Mouse (Mus musculus) embryonic facial prominence, embryonic 15.5 days (tissue): ENCODE results near the gene Tnrc6b. TPM values are rescaled to one million over a fixed set of nuclear protein-coding genes. Genes with fewer than 3 reads are reported as not detected.

Source experiments
- ATAC-seq: fragments of 200-750 bp; cut with Nextera tagmentation; 2 replicates; pipeline ENCODE4 v1.8.0; 2017; ENCODE audit warnings: low read depth, moderate TSS enrichment; ENCODE audit not compliant: insufficient number of reproducible peaks, low FRiP score, low TSS enrichment
- H3K27ac ChIP-seq: fragments of 300-500 bp; sonication (generic); replicated peaks from 2 replicates; pipeline ENCODE4 v1.5.1; 2015; ENCODE audit warnings: mild to moderate bottlenecking, inconsistent platforms
- H3K27me3 ChIP-seq: fragments of 300-500 bp; sonication (generic); 2 replicates; pipeline ENCODE4 v1.6.1; 2015; ENCODE audit warnings: inconsistent platforms
- H3K36me3 ChIP-seq: fragments of 300-500 bp; sonication (generic); 2 replicates; pipeline ENCODE4 v1.6.1; 2015; ENCODE audit warnings: mild to moderate bottlenecking, inconsistent platforms
- H3K4me1 ChIP-seq: fragments of 300-500 bp; sonication (generic); 2 replicates; pipeline ENCODE4 v1.6.1; 2015; ENCODE audit warnings: inconsistent platforms
- H3K4me2 ChIP-seq: fragments of 300-500 bp; sonication (generic); replicated peaks from 2 replicates; pipeline ENCODE4 v1.6.1; 2015; ENCODE audit warnings: mild to moderate bottlenecking, inconsistent platforms
- H3K4me3 ChIP-seq: fragments of 300-500 bp; sonication (generic); replicated peaks from 2 replicates; pipeline ENCODE4 v1.5.1; 2015; ENCODE audit warnings: mild to moderate bottlenecking, inconsistent platforms
- H3K9ac ChIP-seq: fragments of 300-500 bp; sonication (generic); 2 replicates; pipeline ENCODE4 v1.6.1; 2015; ENCODE audit warnings: inconsistent platforms
- H3K9me3 ChIP-seq: fragments of 300-500 bp; sonication (generic); replicated peaks from 2 replicates; pipeline ENCODE4 v1.6.1; 2016; ENCODE audit warnings: inconsistent platforms
- WGBS: fragments of 180-500 bp; shearing (Covaris S2); methylation state at CpG from one replicate; pipeline ENCODE4 v1.1.7; 2015; 5-methylcytosine and 5-hydroxymethylcytosine counted together
- polyA plus RNA-seq: library from polyadenylated mRNA; unstranded; fragments of >200 nt; fragmentation: Nextera tagmentation; extraction: Ambion mirVana; gene quantifications from 2 replicates; pipeline ENCODE4 v1.2.1, GENCODE M21; 2015

The Tnrc6b gene
- polyA plus RNA-seq, 1 experiment from 2014 or later: 23.9 TPM

- Histone ChIP-seq H3K4me3 (no peak overlapping the region), H3K27me3 (no peaks in the 10 kb centered on the region), H3K9me3 (no peaks in the 10 kb centered on the region), H3K9ac (no peak overlapping the region), H3K4me1 (peaks cover 3% of the 10 kb centered on the region; the same call in 1 of the 2 replicates), H3K4me2 (no peak overlapping the region), H3K36me3 (no peaks in the 10 kb centered on the region), H3K27ac (no peak overlapping the region)
- WGBS: 58% methylated on average over 7 of the region's 7 CpGs
- ATAC-seq: no peak
Measured at GRCm38 (mm10) chr15:80814792-80815191, 103.7 kb downstream of the Tnrc6b start.

DNA sequence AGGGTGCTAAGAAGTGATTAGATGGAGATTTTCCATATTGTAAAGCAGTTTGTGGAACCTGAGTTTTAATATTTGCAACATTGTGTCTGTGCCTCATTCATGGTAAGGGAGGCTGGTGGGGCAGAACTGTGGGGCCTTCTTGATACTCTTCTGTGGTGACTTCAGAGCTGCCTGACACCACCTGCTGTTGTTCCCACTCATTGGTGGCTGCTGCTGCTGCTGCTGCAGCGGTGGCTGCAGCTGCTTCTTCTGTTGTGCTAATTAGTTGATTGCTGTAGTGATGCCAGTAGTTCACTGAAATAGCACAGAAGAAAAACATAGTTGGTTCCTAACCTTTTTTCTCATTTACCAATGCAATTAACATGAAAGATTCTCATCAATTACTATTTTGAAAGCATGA, 111.2 kb downstream of the Tnrc6b start:
- H3K9ac ChIP-seq: no peak overlapping the region
- no peak overlapping the region for H3K4me3 ChIP-seq
- H3K36me3 ChIP-seq: 0 out of 2 replicates have a peak, but pooled peaks cover 3% of the 10 kb centered on the region
- H3K27me3 ChIP-seq: no peaks in the 10 kb centered on the region
- no peak overlapping the region for H3K27ac ChIP-seq
- no peak overlapping the region for H3K4me2 ChIP-seq
- H3K9me3 ChIP-seq: no peaks in the 10 kb centered on the region
- peaks cover 12% of the 10 kb centered on the region for H3K4me1 ChIP-seq
- 24% methylated on average over 1 of the region's 1 CpGs for WGBS
- no peak for ATAC-seq

GRCm38 (mm10) chr15:80831170-80831569, 120.1 kb downstream of the Tnrc6b start:
- Histone ChIP-seq H3K27ac (no peak overlapping the region), H3K4me1 (peaks cover 12% of the 10 kb centered on the region; the same call in 1 of the 2 replicates), H3K36me3 (no peaks in the 10 kb centered on the region), H3K4me2 (no peak overlapping the region), H3K9ac (no peak overlapping the region), H3K4me3 (no peak overlapping the region), H3K9me3 (no peaks in the 10 kb centered on the region), H3K27me3 (no peaks in the 10 kb centered on the region)
- ATAC-seq: no peak
- 83% methylated on average over 3 of the region's 3 CpGs for WGBS

- Histone ChIP-seq H3K4me1 (peaks cover 17% of the 10 kb centered on the region), H3K27me3 (no peaks in the 10 kb centered on the region), H3K4me2 (no peak overlapping the region), H3K4me3 (no peak overlapping the region), H3K9me3 (no peaks in the 10 kb centered on the region), H3K36me3 (no peaks in the 10 kb centered on the region), H3K27ac (no peak overlapping the region), H3K9ac (no peak overlapping the region)
- ATAC-seq: no peak
- 81% methylated on average over 3 of the region's 3 CpGs for WGBS
Measured at GRCm38 (mm10) chr15:80832808-80833207, 121.7 kb downstream of the Tnrc6b start.

- no peak for ATAC-seq
- 61% methylated on average over 3 of the region's 3 CpGs for WGBS
- Histone ChIP-seq H3K36me3 (no peaks in the 10 kb centered on the region), H3K27me3 (no peaks in the 10 kb centered on the region), H3K9me3 (no peaks in the 10 kb centered on the region), H3K9ac (no peak overlapping the region), H3K4me1 (peaks cover 29% of the 10 kb centered on the region), H3K4me3 (no peak overlapping the region), H3K27ac (no peak overlapping the region), H3K4me2 (no peak overlapping the region)
Measured at GRCm38 (mm10) chr15:80836246-80836645, 125.1 kb downstream of the Tnrc6b start.

DNA sequence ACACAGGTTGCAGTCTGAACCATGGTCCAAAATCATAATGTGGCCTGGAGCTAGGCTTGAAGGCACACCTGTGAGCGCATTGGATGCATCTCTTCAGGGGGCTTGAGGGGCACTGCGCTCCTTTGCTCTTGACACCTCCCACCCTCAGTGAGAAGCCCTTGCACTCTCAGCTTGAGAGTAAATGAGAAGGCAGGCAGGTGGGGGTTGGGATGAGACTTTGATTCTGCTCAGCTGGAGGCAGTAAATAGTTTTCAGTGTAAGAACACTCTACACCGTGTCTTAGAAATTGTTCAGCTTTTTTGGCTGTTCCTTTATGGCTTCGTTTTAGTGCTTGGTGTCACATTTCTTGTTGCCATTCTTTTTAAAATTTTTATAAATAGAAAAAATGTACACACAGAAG, 127.7 kb downstream of the Tnrc6b start:
- WGBS: 36% methylated on average over 4 of the region's 4 CpGs
- H3K9me3 ChIP-seq: no peaks in the 10 kb centered on the region
- no peak overlapping the region for H3K4me3 ChIP-seq
- H3K4me1 ChIP-seq: peaks cover 29% of the 10 kb centered on the region
- H3K36me3 ChIP-seq: no peaks in the 10 kb centered on the region
- no peak overlapping the region for H3K9ac ChIP-seq
- ATAC-seq: no peak
- H3K4me2 ChIP-seq: no peak overlapping the region
- 0 out of 2 replicates have a peak overlapping the region, but pooled peaks have one; percentile 44 for H3K27ac ChIP-seq
- no peaks in the 10 kb centered on the region for H3K27me3 ChIP-seq

DNA sequence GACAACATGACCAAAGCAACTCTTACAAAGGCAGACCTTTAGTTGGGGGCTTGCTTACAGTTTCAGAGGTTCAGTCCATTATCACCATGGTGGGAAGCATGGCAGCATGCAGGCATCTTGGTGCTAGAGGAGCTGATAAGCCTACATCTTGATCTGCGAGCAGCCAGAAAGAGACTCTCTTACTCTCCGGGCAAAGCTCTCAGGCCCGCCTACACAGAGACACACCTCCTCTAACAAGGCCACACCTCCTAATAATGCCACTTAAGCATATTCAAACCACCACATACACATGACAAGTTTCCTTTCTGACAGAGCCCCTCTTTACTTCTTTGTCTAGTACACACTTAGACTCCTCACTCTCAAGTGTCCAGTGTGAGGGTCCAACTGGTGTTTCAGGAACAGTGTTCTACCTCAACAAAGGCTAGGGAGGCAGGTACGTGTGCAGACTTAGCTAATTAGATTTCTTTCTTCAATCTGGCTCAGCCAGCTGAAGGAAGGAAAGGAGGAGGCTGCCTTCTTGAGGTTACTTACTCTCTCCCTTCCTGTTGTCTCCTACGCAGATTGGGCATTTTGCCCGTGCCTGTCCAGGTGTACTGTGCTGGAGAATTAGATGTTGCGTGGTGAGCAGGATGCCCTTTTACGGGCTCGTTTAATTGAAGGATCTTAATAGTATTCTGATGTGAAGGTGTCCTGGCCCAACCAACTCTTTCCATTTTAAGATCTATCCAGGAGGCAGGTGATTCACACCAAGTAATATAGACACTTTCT, 128.7 kb downstream of the Tnrc6b start:
- Histone ChIP-seq H3K27ac (no peak overlapping the region), H3K36me3 (no peaks in the 10 kb centered on the region), H3K27me3 (no peaks in the 10 kb centered on the region), H3K4me3 (no peak overlapping the region), H3K9me3 (no peaks in the 10 kb centered on the region), H3K4me1 (peaks cover 32% of the 10 kb centered on the region), H3K4me2 (no peak overlapping the region), H3K9ac (no peak overlapping the region)
- no peak for ATAC-seq
- 62% methylated on average over 9 of the region's 9 CpGs for WGBS

- H3K4me2 ChIP-seq: no peak overlapping the region
- H3K4me3 ChIP-seq: no peak overlapping the region
- no peaks in the 10 kb centered on the region for H3K9me3 ChIP-seq
- no peaks in the 10 kb centered on the region for H3K27me3 ChIP-seq
- 48% methylated on average over 1 of the region's 1 CpGs for WGBS
- H3K36me3 ChIP-seq: no peaks in the 10 kb centered on the region
- ATAC-seq: no peak
- H3K27ac ChIP-seq: no peak overlapping the region
- no peak overlapping the region for H3K9ac ChIP-seq
- H3K4me1 ChIP-seq: peaks cover 14% of the 10 kb centered on the region
Measured at GRCm38 (mm10) chr15:80844262-80844661, 133.1 kb downstream of the Tnrc6b start.

- no peak overlapping the region for H3K27ac ChIP-seq
- 88% methylated on average over 2 of the region's 2 CpGs for WGBS
Measured at GRCm38 (mm10) chr15:80844926-80845325, 133.8 kb downstream of the Tnrc6b start.

DNA sequence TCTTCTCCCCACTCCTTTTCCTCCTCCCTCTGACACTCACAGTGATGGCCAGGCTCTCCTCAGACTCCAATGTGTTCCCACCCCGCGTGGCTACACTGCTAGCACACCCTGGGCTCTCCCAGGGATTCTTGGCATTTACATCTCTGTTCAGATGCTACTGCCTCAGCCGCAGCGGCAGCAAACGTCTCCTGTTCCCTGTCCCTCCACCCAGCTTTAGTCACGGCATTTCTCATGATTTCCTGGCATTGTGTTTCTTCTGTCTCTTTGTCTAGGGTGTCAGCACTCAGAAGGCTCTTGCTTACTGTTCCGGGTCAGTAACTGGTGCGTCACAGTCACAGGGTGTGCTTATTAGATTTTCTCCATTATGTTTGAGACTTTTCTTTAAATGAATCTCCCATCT, 138.9 kb downstream of the Tnrc6b start:
- Histone ChIP-seq H3K27ac (no peak overlapping the region), H3K4me3 (no peak overlapping the region), H3K9ac (no peak overlapping the region), H3K4me2 (no peak overlapping the region), H3K9me3 (no peaks in the 10 kb centered on the region), H3K27me3 (no peaks in the 10 kb centered on the region), H3K36me3 (no peaks in the 10 kb centered on the region), H3K4me1 (peaks cover 17% of the 10 kb centered on the region; the same call in 1 of the 2 replicates)
- 43% methylated on average over 8 of the region's 8 CpGs for WGBS
- peak; percentile 29; the same call in 1 of the 2 replicates for ATAC-seq

More at GRCm38 (mm10) chr15:80844926-80845325, 133.8 kb downstream of the Tnrc6b start:
- peaks cover 17% of the 10 kb centered on the region for H3K4me1 ChIP-seq
- H3K4me3 ChIP-seq: no peak overlapping the region
- H3K27me3 ChIP-seq: no peaks in the 10 kb centered on the region
- no peak overlapping the region for H3K9ac ChIP-seq
- no peaks in the 10 kb centered on the region for H3K36me3 ChIP-seq
- H3K4me2 ChIP-seq: no peak overlapping the region
- H3K9me3 ChIP-seq: no peaks in the 10 kb centered on the region
- no peak for ATAC-seq

DNA sequence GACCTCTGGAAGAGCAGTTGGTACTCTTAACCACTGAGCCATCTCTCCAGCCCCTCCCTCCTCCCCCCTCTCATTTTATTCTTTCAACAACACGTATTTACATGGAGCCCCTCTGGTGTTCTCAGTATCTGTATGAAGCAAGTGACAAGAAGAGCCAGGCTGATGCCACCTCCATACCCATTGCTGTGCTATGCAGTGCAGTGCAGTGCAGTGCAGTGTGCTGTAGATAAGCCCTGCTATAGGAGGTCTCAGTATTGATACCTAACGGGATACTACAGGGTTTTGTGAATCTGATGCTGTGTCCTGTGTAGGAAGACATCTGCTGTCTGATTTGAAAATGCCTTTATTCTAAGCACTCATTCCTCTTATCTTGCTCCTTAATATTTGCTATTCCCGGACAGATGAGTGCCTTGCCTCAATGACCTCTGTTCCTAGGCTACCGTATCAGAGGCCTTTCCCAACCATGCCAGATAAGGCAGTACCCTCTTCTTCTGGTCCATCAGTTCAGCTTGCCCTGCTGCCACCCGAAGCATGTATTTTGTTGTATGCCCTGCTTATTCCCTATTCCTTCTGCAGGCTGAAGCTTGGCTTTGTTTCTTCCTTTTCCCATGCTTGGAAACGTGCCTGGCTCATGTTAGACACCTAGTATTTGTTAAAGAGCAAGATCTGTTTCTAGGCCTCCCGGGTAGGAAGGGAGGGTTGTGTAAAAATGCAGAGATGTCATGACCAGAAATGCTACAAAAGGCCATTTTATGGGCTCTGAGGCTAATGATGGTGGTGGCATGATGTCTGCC, 139.8 kb downstream of the Tnrc6b start:
- ATAC-seq: no peak
- Histone ChIP-seq H3K4me3 (no peak overlapping the region), H3K27me3 (no peaks in the 10 kb centered on the region), H3K9me3 (no peaks in the 10 kb centered on the region), H3K4me1 (peaks cover 17% of the 10 kb centered on the region; the same call in 1 of the 2 replicates), H3K27ac (no peak overlapping the region), H3K9ac (no peak overlapping the region), H3K4me2 (no peak overlapping the region), H3K36me3 (no peaks in the 10 kb centered on the region)
- WGBS: 86% methylated on average over 7 of the region's 7 CpGs
